8 mouse cellular contexts compared by ENCODE assay signal in genomic region chr19:53052031-53052670, GRCm38 (mm10). TPM values are rescaled to one million over a fixed set of nuclear protein-coding genes. Genes with fewer than 3 reads are reported as not detected.
A peak's percentile ranks its signal among the peaks of the same experiment; 100 is the strongest.
DNase-seq lines count a peak whose midpoint lies in the region; ATAC-seq and TF ChIP-seq lines count a peak whose summit lies in the region.

No protein-coding gene starts in this region.

- no peaks in the 10 kb centered on the region for H3K4me1 ChIP-seq in thymus, adult 2 months (replicated peaks; ENCODE audit: control insufficient read depth, insufficient read depth, low read length)
- H3K4me1 ChIP-seq in limb, embryonic 10.5 days = peaks cover 19% of the 10 kb centered on the region

- H3K27ac ChIP-seq in thymus, adult 2 months (ENCODE audit: control insufficient read depth, insufficient read depth, low read length) = no peak overlapping the region
- H3K27ac ChIP-seq in limb, embryonic 10.5 days = peak overlapping the region; percentile 61

- H3K9me3 ChIP-seq in limb, embryonic 10.5 days (replicated peaks) = no peaks in the 10 kb centered on the region

- whole genome bisulfite sequencing in thymus, adult 2 months = 72% methylated on average over 19 of the region's 19 CpGs
- WGBS in limb, embryonic 10.5 days = 36% methylated on average over 19 of the region's 19 CpGs

- no peaks in the 10 kb centered on the region for H3K27me3 ChIP-seq in thymus, adult 2 months (ENCODE audit: control insufficient read depth, insufficient read depth, low read length)
- no peaks in the 10 kb centered on the region for H3K27me3 ChIP-seq in limb, embryonic 10.5 days (ENCODE audit: low read depth, poor library complexity, severe bottlenecking)

- peak; percentile 36 for DNase-seq in cerebellum, adult 9-11 months
- DNase-seq in thymus, postnatal 4 days = peak; percentile 52
- DNase-seq in thymus, adult 2 months = no peak
- DNase-seq in limb, embryonic 10.5 days (ENCODE audit: low spot score) = peak; percentile 45
- DNase-seq in retina, embryonic 14.5 days (ENCODE audit: low spot score) = peak; percentile 42
- DNase-seq in spleen, adult 12 weeks (ENCODE audit: low spot score) = no peak
- DNase-seq in urinary bladder, postnatal 25 days (ENCODE audit: low spot score) = no peak

- ATAC-seq in cerebellum, adult (ENCODE audit: insufficient number of reproducible peaks, low FRiP score, low TSS enrichment) = no peak

- no peaks in the 10 kb centered on the region for H3K36me3 ChIP-seq in thymus, adult 2 months (ENCODE audit: control insufficient read depth, insufficient read depth, low read length)
- H3K36me3 ChIP-seq in limb, embryonic 10.5 days = no peaks in the 10 kb centered on the region

- no peak for TF ChIP-seq POLR2A in thymus, adult 2 months (IDR thresholded peaks at IDR 0.05; ENCODE audit: control insufficient read depth, extremely low read depth, insufficient read depth, low read length, poor library complexity)

- H3K4me3 ChIP-seq in thymus, adult 2 months (ENCODE audit: control insufficient read depth, insufficient read depth, low read length) = no peak overlapping the region
- H3K4me3 ChIP-seq in limb, embryonic 10.5 days = peak overlapping the region; percentile 8

- no peak for TF ChIP-seq CTCF in thymus, adult 2 months (IDR thresholded peaks at IDR 0.05; ENCODE audit: borderline replicate concordance, control insufficient read depth, extremely low read depth, insufficient read depth, low read length, poor library complexity)

RNA-seq across cellular contexts. Expression of gene Xpnpep1, which starts 12.1 kb away (rescaled TPM):
- 49.6 and 55.6 TPM in 2 replicates for polyA plus RNA-seq in thymus, adult 2 months (2012; rRNA removed)
- polyA plus RNA-seq in limb, embryonic 10.5 days (2016; fragmentation: Nextera tagmentation; extraction: Ambion mirVana) = 138 and 152 TPM in 2 replicates

Comparison
In these comparisons a context has a peak if more than half of its experiments do, and no peak if none do; other contexts are left out.
1. DNase-seq: peak in cerebellum, adult 9-11 months (single experiment), thymus, postnatal 4 days (single experiment), limb, embryonic 10.5 days (single experiment) and retina, embryonic 14.5 days (single experiment); none in thymus, adult 2 months (single experiment), spleen, adult 12 weeks (single experiment) and urinary bladder, postnatal 25 days (single experiment).